Mouse (Mus musculus) forebrain, embryonic 14.5 days (tissue): ENCODE data around the gene Hyal5. TPM values are rescaled to one million over a fixed set of nuclear protein-coding genes. Genes with fewer than 3 reads are reported as not detected.

Source experiments
- ATAC-seq: fragments of 200-750 bp; cut with Nextera tagmentation; 2 replicates; pipeline ENCODE4 v1.8.0; 2017; ENCODE audit warnings: mild to moderate bottlenecking, moderate library complexity
- DNase-seq: peaks from one replicate; pipeline ENCODE4 v3.0.0-alpha.2; 2015; ENCODE audit warnings: low spot score
- H3K27ac ChIP-seq: fragments of 300-500 bp; sonication (generic); 2 replicates; pipeline ENCODE4 v1.5.1; 2014; ENCODE audit warnings: low read depth, mild to moderate bottlenecking, control low read depth, low read length, moderate library complexity
- H3K27me3 ChIP-seq: fragments of 300-500 bp; sonication (generic); replicated peaks from 2 replicates; pipeline ENCODE4 v1.6.1; 2014; ENCODE audit warnings: low read length, control low read depth, mixed read lengths; ENCODE audit not compliant: control insufficient read depth, insufficient read depth
- H3K36me3 ChIP-seq: fragments of 300-500 bp; sonication (generic); 2 replicates; pipeline ENCODE4 v1.6.1; 2014; ENCODE audit warnings: low read length, control low read depth; ENCODE audit not compliant: control insufficient read depth, insufficient read depth
- H3K4me1 ChIP-seq: fragments of 300-500 bp; sonication (generic); 2 replicates; pipeline ENCODE4 v1.6.1; 2014; ENCODE audit warnings: antibody characterized with exemption, low read length, control low read depth; ENCODE audit not compliant: control insufficient read depth, insufficient read depth
- H3K4me2 ChIP-seq: fragments of 300-500 bp; sonication (generic); 2 replicates; pipeline ENCODE4 v1.6.1; 2014; ENCODE audit warnings: mild to moderate bottlenecking, control low read depth, low read length
- H3K4me3 ChIP-seq: fragments of 300-500 bp; sonication (generic); 2 replicates; pipeline ENCODE4 v1.5.1; 2014; ENCODE audit warnings: low read depth, low read length, control low read depth
- H3K9ac ChIP-seq: fragments of 300-500 bp; sonication (generic); 2 replicates; pipeline ENCODE4 v1.6.1; 2014; ENCODE audit warnings: mild to moderate bottlenecking, low read length, control low read depth, moderate library complexity
- H3K9me3 ChIP-seq: fragments of 300-500 bp; sonication (generic); replicated peaks from 2 replicates; pipeline ENCODE4 v1.6.1; 2016; ENCODE audit warnings: low read length, control low read depth, mixed read lengths; ENCODE audit not compliant: control insufficient read depth
- WGBS: fragments of 180-500 bp; shearing (Covaris S2); extraction: QIAGEN DNeasy Blood & Tissue Kit; methylation state at CpG from one replicate; pipeline ENCODE4 v1.1.7; 2014; 5-methylcytosine and 5-hydroxymethylcytosine counted together
- polyA plus RNA-seq: library from polyadenylated mRNA; unstranded; fragments of >200 nt; fragmentation: Nextera tagmentation; extraction: Ambion mirVana; gene quantifications from 2 replicates; pipeline ENCODE4 v1.2.1, GENCODE M21; 2014

The Hyal5 gene
- polyA plus RNA-seq, 1 experiment from 2014 or later, result not detected

GRCm38 (mm10) chr6:24910728-24911105, 52.9 kb downstream of the Hyal5 start:
- H3K36me3 ChIP-seq, result no peaks in the 10 kb centered on the region
- H3K4me1 ChIP-seq, result no peaks in the 10 kb centered on the region
- H3K4me3 ChIP-seq, result no peak overlapping the region
- H3K4me2 ChIP-seq, result no peak overlapping the region
- ATAC-seq (no peak), DNase-seq (no peak)
- H3K27ac ChIP-seq, result no peak overlapping the region
- no peaks in the 10 kb centered on the region for H3K27me3 ChIP-seq
- no peak overlapping the region for H3K9ac ChIP-seq
- no peaks in the 10 kb centered on the region for H3K9me3 ChIP-seq

- no peak for DNase-seq
Observed at GRCm38 (mm10) chr6:24913591-24913990, 55.8 kb downstream of the Hyal5 start.

GRCm38 (mm10) chr6:24925076-24925785, 67.4 kb downstream of the Hyal5 start:
- H3K27ac ChIP-seq, result no peak overlapping the region
- no peaks in the 10 kb centered on the region for H3K4me1 ChIP-seq
- no peak for ATAC-seq
- WGBS, result 87% methylated on average over 11 of the region's 11 CpGs
- no peak overlapping the region for H3K4me2 ChIP-seq
- H3K4me3 ChIP-seq, result no peak overlapping the region
- H3K9ac ChIP-seq, result no peak overlapping the region
- DNase-seq, result no peak
- no peaks in the 10 kb centered on the region for H3K9me3 ChIP-seq
- H3K36me3 ChIP-seq, result no peaks in the 10 kb centered on the region
- no peaks in the 10 kb centered on the region for H3K27me3 ChIP-seq

More at GRCm38 (mm10) chr6:24913591-24913990, 55.8 kb downstream of the Hyal5 start:
- Histone ChIP-seq H3K4me2 (no peak overlapping the region), H3K27me3 (no peaks in the 10 kb centered on the region), H3K36me3 (no peaks in the 10 kb centered on the region), H3K4me3 (no peak overlapping the region), H3K27ac (no peak overlapping the region), H3K9ac (no peak overlapping the region), H3K9me3 (no peaks in the 10 kb centered on the region), H3K4me1 (no peaks in the 10 kb centered on the region)
- ATAC-seq, result no peak
- WGBS, result 90% methylated on average over 2 of the region's 2 CpGs

Other genes with a start within 250 kb of the Hyal5 start
- gene Wasl, start 193.0 kb upstream of the Hyal5 start, polyA plus RNA-seq, result 38.4 and 46.6 TPM in 2 replicates
- not detected in 2 replicates for gene Hyal6, start 124.8 kb upstream of the Hyal5 start, polyA plus RNA-seq
- not detected in 2 replicates for gene Hyal4, start 109.7 kb upstream of the Hyal5 start, polyA plus RNA-seq
- gene Spam1, start 66.8 kb upstream of the Hyal5 start, polyA plus RNA-seq, result not detected in 2 replicates
- 1.7 and 2.3 TPM in 2 replicates for gene Tmem229a, start 98.3 kb downstream of the Hyal5 start, polyA plus RNA-seq